Mouse (Mus musculus): ENCODE measurements at regions not wholly inside any gene's neighbourhood (a gene's known extent, or its start where the extent isn't known, plus 50 kb on each side); places are given as distances from the start of the nearest gene placed in this dataset.

- TF ChIP-seq CTCF (conservative IDR thresholded peaks at IDR 0.05; ENCODE audit: low read length) (no peak), POU5F1 (IDR thresholded peaks at IDR 0.05; ENCODE audit: borderline replicate concordance, low read length) (no peak), NANOG (IDR thresholded peaks at IDR 0.05; ENCODE audit: borderline replicate concordance, low read length) (no peak)
Observed at GRCm38 (mm10) chr16:92958967-92959366, 133.0 kb upstream of the Runx1 start.

Measured in E14TG2a.4 (cell line).